Mouse (Mus musculus) right cerebral cortex, postnatal 14 days (tissue): ENCODE data around the gene Cklf.
"Not testable (repeated sequence)": the region's sequence is repeated elsewhere in the genome, so short reads cannot be mapped to it uniquely, and the experiment has no call there.

Experiments used
- DNase-seq: peaks from one replicate; pipeline ENCODE4 v3.0.0; 2022

The Cklf gene

DNA sequence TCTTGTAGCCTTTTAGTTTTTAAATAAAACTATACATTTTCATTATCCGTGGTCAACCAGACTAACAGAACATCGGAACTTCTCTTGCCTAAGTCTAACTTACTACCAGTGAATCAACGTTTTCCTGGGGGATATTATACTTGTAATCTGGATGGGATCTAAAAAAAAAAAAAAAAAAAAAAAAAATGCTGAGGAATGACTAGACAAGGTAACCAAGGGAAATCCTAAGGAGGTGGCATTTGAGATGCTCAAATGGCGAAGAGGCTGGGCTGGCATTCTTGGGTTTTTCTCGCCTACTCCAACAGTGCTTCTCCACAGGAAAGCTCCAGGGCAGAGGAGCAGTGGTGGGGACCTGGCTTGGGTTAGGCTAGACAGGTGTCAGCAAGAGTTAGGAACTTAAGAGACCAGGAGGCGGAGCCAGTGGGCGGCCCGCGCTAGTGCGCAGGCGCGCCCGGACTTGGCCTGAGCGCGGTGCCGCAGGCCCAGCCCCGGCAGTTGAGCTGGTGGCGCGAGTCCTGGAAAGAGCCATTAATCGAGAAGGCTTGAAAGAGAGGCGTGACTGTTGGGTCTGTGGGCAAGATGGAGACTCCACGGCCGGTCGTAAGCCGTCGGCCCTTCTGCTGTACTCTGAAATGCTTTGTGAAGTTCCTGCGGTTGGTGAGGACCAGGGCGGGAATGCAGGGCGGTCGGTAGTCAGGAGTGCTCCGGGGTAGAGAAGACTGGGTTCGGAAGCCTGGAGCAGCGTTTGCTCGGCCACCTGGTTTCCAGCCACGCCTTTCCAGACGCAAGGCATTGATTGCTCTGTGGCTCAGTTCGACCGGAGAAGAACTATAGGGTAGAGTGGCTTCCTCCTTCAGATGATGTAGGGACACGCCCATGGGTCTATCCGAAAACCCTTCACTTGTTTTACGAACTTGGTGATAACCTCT, at the start of gene Cklf:
TSS of gene Cklf (plus strand) at position 423 of the 929 bp plus-strand sequence.
- peak; percentile 66 for DNase-seq

DNA sequence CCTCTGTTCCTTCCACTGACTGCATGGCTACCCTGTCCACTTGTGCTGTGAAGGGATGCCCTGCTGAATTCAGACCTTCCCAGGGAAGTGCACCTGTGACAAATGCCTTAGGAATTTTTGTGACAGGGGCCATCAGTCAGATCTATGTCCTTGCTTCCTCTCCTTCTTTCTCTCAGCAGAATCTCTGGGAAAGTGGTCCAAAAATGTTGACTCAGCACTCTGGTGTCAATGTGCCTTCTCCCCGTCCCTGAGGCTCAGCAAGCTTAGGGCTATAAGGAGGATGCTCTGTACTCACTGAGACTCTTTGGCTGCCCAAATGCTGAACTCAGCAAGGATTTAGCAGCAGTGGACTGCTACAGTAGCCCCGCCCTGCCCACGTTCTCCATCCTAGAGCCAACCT, 49.0 kb upstream of the Cklf start:
- DNase-seq = no peak

DNA sequence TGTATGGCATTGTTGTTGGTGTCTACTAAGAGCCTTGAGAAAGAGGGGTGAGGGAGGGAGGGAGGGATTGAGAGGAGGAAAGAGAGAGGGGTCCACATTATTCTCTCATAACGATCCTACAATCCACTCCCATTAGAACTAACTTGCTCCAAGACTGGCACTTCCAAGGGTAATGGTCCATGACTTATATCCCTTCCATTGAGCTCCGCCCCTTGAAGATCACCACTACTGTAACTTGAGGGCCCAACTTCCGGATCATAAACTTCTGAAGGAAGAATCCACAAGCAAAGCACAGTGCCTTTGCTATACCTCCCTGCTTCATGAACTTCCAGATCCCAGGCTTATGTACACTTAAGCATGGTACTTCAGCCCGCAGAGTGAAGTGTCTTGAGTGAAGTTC, 48.3 kb upstream of the Cklf start:
- no peak for DNase-seq

DNA sequence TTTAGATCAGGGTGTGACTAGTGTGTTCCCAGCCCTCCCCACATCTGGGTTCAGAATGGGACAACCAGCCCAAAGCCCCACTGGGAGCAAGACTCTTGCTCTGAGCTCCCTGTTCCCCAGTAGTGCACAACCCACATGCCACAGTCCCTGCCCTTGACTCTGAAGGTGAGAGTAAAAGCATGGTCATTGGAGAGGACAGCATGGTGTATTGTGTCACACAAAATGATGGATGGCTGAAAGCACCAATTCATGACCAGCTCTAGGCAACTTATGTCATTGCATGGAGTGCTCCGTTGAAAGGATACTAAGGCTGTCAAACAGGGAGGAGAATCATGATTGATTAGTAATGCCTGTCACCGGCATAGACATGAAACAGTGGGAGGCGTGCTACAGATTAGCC, 45.4 kb upstream of the Cklf start:
- no peak for DNase-seq

DNA sequence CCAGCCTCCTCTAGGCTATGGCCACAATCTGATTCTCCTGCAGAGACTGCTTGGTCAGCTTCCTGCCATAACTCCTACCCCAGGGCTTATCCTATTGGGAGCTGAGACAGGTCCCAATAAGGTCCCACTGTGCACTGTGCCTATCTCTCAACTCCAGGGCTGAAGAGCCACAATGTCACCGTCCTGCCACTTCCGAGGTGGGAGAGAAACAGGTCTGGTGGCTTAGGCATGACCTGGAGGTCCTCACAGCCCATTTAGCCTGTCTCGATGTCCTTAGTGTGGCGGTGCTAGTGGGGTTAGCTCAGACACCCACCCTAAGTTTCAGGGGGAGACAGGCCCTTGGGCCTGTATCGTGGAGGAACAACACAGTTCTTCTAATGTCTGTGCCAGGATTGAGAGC, 33.1 kb upstream of the Cklf start:
- DNase-seq = no peak

DNA sequence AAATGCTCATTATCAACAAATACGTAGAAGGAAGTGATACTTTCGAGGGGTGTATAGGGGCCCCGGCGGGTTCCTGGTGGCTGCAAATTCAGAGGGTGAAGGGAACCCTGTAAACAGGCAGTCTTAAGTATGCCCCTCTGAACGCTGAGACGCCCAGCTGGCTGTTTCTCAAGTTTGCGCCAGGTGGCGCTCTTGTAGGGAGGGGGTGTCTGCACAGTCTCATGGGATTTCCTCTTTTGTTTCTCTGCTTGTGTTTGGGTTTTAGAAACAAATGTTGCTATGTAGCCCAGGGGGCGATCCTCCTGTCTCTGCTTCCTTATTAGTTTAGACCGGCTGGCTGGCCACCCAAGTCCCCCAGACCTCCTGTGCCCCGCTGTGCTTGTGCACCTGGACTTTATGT, 31.6 kb upstream of the Cklf start:
- peak; percentile 25 for DNase-seq

DNA sequence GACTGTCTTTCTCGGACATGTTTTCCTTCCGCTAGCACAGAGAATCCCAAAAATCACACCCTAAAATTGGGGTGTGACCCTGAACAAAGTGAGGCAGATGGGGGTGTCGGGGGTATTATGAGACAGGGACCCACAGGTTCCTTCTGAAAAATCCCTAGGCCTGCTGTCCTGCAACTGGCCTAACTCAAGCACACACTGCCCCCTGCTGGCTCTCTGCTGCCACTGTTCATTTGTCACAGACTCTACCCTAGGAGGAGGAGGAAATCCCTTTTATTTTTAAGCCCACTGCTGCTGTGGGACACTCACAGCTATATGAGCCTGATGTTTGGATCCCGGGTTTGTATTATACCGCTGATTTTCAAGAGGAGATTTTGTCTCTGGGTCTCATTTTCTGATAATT, 30.9 kb upstream of the Cklf start:
- DNase-seq = peak; percentile 80

DNA sequence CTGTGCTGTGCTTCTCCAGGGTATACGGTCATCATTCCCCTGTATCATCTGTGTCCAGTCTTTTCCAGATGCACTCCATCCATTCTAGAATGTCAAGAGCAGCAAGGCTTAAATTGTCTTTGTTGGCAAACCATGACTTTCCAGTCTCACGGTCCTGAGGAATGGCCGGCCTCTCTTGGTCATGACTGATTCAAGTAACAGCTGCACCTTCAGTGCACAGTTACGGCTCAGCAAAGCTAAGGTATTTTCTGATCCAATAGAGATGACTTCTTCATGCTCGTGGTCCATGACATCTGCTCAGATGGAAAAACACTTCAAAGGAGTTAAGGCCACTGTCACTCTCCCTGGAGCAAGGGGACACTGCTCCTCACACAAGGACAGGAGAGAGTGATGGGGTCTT, 23.6 kb upstream of the Cklf start:
- DNase-seq = peak; percentile 0

DNA sequence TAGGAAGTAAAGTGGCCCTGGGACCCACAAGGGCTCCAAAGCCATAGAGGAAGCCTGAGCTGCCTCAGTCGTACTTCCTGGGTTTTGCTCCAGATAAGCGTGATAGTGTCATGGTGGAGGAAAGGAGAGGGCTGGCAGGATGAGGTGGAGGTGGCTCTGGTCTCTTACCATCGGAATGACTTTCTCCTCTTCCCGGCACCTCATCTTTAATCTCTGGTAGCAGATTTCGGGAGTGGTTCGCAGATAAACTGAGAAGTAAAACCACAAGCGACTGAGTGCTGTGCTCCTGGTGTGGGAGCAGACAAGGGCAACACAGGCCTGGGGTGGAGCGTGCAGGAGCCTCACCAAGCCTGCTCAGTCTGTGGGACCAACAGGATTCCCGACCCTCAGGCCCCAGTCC, 20.3 kb upstream of the Cklf start:
- DNase-seq = no peak

DNA sequence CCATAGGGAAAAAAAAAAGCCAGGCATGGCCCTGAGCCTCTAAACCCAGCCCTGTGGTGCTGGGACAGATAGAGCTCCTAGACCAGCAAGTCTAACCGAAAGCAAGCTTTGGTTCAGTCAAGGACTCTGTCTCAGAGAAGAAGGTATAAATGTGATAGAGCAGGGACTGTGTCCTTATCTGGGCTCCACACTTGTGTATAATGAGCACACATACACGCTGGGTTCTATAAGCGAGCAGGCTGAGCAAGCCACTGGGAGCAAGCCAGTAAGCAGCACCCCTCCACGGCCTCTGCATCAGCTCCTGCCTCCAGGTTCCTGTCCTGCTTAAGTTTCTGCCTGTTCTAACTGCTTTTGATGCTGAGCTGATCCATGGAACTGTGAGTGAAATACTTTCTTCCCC, 18.6 kb upstream of the Cklf start:
- no peak for DNase-seq

DNA sequence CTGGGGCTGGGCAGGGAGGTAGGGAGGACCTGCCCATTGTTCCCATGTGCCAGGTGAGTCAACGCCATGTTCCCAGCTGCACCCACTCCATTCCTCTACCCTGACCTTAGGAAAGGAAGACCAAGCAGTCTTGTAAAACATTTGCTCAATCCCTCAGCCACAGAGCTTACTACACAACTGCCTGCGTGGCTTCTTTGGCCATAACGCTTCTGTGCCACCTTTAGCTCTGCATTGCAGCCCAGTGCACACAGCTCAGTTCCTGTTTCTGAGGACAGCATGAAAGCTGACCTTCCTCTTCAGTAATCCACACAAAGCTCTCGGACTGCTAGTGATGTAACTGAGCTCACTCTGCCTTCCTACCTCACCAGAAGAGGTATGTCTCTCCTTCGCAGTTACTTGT, 17.7 kb upstream of the Cklf start:
- DNase-seq = no peak

DNA sequence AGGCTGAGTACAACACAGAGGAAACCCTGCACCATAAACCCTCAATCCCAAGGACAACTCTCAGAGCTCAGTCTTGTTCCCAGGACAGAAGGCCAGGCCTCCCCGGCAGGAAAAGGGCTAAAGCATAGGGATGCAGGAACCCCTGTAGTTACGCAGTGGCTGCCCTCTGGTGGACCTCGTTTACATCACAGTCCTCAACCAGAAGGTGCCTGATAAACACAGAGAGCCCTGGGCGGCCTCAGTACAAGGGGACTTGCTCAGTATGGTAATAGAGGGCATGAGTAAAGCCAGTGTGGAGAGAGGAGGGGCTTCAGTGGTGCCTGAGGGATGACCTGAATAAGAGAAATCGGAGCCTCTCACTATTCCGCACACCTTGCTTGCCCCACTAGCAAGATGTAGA, 16.1 kb upstream of the Cklf start:
- peak; percentile 37 for DNase-seq

DNA sequence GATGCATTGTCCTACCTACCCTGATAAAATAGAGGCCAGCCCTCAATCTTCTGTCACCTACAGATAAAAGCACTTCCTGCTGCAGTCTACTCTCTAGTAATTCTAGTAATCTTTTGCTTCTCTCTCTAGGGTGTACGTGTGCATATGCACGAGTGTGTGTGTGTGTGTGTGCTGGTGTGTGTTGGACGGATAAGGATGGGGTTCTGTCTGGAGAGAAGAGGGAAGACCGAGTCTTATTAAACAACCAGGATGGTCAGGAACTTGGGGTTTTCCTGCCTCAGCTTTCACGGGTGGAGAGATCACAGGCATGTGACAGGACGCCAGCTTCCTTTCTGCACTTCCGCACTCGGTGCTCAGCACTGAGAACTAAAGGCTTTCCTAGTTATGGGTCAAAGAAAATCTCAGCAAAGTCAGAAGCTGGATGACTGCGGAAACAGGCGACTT, 11.2 kb upstream of the Cklf start:
- no peak for DNase-seq

DNA sequence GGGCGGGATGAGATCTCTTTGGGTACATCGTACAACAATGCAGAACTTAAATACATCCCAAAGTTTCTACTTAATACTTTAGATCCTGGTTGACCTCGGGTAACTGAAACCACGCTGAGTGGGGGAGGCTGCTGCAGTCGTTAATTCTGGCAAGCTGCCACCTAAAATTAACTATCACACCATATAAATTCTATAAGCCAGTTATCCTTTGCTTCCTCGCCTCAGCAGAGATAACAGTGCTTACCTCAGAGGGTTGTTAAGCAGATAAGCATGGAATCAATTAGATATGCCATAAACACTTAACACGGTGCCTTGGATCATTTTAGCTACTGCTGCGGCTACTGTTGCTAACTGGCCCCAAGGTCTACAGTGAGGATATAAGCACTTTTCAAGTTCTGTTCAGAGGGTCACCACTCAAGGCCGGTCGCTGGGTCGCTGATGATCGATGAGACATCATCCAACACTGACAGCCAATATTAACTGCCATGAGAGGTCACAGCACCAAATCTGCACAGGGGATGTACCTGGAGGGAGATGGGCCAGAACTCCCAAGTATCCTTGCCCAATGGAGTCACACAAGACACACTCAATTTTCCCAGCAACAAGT, 8.5 kb upstream of the Cklf start:
- no peak for DNase-seq

DNA sequence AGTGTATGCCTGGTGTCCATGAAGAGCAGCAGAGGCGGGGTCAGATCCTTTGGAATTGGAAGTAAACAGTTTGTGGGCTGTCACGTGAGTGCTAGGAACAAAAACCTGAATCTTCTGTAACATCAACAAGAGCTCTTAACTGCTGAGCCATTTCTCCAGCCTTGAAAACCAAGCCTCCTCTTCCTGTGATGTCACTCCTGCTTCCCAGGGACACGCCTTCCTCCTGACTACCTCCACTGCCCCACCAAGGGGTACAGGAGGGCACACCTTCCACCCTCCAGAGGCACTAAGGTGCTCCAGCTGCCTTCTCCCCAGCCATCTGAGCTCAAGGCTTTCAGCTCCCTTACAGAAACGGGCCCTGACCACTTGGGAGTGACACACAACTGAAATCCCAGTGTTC, 4.0 kb upstream of the Cklf start:
- DNase-seq = no peak

DNA sequence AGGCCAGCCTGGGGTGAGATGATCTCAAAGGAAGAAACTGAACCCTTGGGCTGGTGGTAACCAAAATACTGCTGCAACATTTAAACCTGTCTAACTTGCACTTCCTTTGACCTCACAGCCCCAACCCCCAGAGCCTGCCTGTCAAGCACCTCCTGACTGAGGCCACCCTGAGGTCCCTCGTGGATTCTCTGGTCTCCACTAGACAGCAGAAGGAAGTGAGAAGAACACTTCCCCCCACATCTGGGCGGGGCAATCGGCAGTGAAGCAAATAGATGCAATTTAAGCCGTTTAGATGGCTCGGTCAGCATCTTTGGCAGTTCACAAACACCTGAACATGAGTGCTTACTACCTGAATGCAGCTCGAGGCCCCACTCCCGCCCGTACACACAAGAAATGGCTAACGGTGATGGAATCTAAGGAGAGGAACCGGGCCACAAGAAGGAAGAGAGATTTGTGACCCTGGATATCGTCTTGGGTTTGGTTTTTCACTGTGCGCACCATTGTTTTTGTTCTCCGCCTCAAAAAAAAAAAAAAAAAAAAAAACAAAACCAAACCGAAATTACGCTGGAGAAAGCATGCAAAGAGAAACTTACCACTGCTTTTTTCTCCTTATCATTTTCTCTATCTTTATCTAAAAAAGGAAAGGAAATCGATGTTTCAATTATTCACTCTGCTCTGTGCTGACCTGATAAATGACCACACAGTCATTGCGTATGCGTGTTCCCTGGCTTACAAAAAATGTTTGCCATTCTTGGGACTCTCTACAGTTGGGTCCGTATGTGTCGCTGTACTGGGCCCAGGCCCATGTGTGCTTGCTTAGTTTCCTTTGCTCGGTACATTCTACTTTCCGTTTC, 3.4 kb upstream of the Cklf start:
- no peak for DNase-seq

DNA sequence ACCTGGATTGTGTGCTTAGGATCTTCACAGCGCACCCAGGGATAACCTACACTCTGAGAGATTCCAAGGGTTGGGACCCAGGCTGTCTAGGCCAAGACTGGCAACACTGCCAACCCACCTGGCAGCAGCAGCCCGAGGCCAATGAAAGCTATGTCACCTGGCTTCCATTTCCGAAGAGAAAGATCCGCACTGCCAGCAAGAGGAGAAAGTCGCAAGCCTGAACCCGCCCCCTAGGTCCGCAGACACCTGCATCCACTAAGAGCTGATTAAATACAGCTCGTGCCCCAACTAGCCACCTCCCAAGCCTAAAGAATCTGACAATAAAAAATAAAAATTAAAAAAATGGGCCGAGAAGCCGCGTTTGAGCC, 2.8 kb upstream of the Cklf start:
- DNase-seq = no peak

DNA sequence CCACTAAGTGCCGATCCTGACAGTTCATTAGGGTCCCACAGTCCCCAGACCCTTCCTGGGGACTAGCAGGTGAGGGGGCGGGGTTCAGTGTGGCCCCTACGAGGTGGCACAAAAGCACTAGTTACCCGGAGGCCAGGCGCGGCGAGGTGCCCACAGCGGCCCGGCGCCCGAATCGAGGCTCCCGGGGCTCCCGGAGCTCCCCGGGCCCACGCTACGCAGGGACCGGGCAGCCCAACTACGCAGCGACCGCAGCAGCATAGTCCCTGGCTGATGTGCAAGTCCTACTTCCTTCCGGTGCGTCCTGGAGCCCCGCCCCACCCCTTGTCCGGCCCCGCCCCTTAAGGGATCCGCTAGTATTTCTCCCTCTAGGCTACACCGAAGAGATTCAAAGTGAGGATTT, 2.4 kb upstream of the Cklf start, which contains the start of gene Tk2:
TSS of gene Tk2 (minus strand) at position 283 of the 400 bp plus-strand sequence.
- DNase-seq = peak; percentile 80

DNA sequence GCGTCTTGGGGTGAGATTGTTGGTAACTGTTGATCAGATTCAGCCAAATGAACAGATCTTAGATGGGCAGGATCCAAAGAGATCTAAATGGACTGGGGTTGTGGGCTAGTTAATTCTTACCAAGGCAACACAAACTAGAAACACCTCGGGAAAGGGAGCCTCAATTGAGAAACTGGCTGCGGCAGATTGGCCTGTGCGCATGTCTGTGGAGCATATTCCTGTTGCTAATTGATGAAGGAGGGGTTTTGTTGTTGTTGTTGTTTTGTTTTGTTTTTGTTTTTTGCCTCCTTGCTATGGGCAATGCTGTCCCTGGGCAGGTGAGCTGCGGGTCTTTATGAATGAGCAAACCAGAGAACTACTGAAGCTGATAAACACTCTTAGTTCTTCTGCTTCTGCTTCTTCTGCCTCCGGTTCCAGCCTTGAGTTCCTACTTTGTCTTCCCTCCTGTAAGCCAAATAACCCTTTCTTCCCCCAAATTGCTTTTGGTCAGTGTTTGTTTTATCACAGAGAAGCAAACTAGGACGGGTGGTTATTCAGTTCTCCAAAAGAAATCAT, 1.1 kb upstream of the Cklf start:
- DNase-seq = no peak

DNA sequence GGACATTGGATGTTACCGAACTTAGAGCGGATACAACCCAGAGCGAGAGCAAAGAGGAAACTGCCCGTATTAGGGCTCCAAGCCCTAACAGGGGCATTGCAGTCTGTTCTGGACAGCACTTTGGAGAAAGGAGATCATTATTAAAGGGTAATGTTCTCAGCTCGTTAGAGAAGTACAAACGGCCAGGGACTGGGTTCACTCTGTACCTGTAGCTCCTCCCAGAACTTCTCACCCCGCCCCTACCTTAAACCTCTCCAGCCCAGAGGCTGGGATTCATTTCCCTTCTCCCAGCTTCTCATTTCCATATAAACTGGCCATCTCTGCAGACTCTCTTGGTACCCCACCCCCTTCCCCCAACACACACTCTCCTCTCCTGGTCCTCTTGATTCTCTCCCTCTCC, 800 bp downstream of the Cklf start:
- no peak for DNase-seq

DNA sequence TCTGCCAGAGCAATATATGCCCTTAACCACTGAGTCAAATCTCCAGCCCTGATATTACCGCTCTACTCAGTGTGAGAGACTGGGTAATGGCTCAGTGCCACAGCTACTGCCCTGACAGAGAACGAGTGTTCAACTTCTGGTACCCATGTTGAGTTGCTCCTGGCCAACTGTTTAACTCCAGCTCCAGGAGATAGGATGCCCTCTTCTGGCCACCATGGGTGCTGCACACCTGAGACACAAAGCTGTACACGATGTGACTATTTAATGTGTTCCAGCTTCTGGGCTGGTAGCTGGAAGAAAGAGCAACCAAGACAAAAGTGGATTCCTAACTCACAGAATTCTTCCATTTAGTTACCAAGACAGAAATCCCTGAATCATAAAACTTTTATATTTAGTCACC, 2.4 kb downstream of the Cklf start:
- DNase-seq = peak; percentile 22

DNA sequence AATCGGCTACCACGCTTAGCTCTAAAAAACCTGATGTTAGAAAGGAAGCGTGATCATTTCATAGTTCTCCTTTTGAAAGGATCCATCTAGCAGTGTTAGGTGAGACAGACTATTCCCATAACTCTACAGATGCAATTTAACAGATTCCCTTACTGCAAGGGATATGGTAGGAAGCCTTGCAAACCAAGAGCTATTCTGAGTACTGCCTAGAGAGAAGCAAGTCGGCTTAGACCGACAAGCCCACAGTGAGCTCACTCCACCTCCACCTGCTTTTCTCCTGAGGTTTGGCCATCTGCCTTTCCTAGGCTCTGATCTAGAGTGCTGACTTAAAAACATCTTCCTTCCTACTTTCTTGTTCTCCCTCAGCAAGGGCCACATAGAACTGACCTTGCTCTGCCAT, 11.1 kb downstream of the Cklf start:
- DNase-seq = not testable (repeated sequence)

DNA sequence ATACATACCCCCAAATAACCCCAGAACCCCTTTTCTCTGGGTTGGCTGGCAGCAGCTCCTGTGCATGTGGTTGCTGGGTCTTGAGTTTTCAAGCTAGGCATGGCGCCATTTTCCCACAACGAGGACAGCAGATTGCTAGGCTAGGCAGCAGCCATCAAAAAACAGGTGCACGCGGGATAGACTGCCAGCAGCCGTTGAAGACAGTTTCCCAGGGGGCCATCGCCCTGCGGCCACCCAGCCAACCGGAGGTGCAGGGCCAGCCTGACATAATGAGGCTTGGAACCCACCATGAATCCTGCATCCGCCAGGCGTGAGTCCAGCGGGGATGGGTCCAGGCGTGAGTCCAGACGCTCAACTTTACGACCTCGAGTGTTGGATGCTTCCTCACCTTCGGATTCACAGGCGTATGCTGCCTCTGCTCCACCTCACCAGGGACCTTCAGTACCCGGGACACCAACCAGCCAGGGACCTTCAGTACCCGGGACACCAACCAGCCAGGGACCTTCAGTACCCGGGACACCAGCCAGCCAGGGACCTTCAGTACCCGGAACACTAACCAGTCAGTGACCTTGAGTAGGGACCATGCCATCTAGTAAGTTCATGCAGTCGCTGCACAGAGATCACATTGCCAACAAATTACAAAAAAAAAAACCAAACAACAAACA, 13.7 kb downstream of the Cklf start:
- DNase-seq = not testable (repeated sequence)
